Mouse (Mus musculus): ENCODE results near the gene Ptprn2.
A peak's percentile ranks its signal among the peaks of the same experiment; 100 is the strongest.

Ptprn2 gene

GRCm38 (mm10) chr12:116595727-116596126, 110.2 kb downstream of the Ptprn2 start:
- no peak for DNase-seq

- no peak for DNase-seq
Measured at GRCm38 (mm10) chr12:116596993-116597392, 111.5 kb downstream of the Ptprn2 start.

GRCm38 (mm10) chr12:116597670-116598069, 112.2 kb downstream of the Ptprn2 start:
- no peak for DNase-seq

GRCm38 (mm10) chr12:116598123-116599005, 112.8 kb downstream of the Ptprn2 start:
- no peak for DNase-seq

GRCm38 (mm10) chr12:116599537-116599936, 114.0 kb downstream of the Ptprn2 start:
- no peak for DNase-seq

- DNase-seq, result no peak
Measured at GRCm38 (mm10) chr12:116600054-116600453, 114.5 kb downstream of the Ptprn2 start.

- DNase-seq, result no peak
Measured at GRCm38 (mm10) chr12:116601395-116601794, 115.9 kb downstream of the Ptprn2 start.

- DNase-seq, result no peak
Measured at GRCm38 (mm10) chr12:116601921-116602320, 116.4 kb downstream of the Ptprn2 start.

GRCm38 (mm10) chr12:116608598-116608997, 123.1 kb downstream of the Ptprn2 start:
- no peak for DNase-seq

- peak; percentile 72 for DNase-seq
Measured at GRCm38 (mm10) chr12:116619868-116620267, 134.3 kb downstream of the Ptprn2 start.

GRCm38 (mm10) chr12:116620299-116620698, 134.8 kb downstream of the Ptprn2 start:
- DNase-seq, result no peak

- no peak for DNase-seq
Measured at GRCm38 (mm10) chr12:116621325-116622040, 136.0 kb downstream of the Ptprn2 start.

GRCm38 (mm10) chr12:116622665-116623387, 137.3 kb downstream of the Ptprn2 start:
- DNase-seq, result peak; percentile 86

GRCm38 (mm10) chr12:116625391-116626281, 140.1 kb downstream of the Ptprn2 start:
- peak; percentile 35 for DNase-seq

GRCm38 (mm10) chr12:116628992-116629391, 143.5 kb downstream of the Ptprn2 start:
- no peak for DNase-seq

- DNase-seq, result no peak
Measured at GRCm38 (mm10) chr12:116637498-116637897, 152.0 kb downstream of the Ptprn2 start.

GRCm38 (mm10) chr12:116640871-116641270, 155.4 kb downstream of the Ptprn2 start:
- DNase-seq, result no peak

GRCm38 (mm10) chr12:116641339-116642190, 156.0 kb downstream of the Ptprn2 start:
- DNase-seq, result no peak

GRCm38 (mm10) chr12:116642191-116642549, 156.7 kb downstream of the Ptprn2 start:
- no peak for DNase-seq

- peak; percentile 20 for DNase-seq
Measured at GRCm38 (mm10) chr12:116646771-116647170, 161.3 kb downstream of the Ptprn2 start.

- peak; percentile 24 for DNase-seq
Measured at GRCm38 (mm10) chr12:116648584-116649206, 163.2 kb downstream of the Ptprn2 start.
